Mouse (Mus musculus) heart, postnatal 14 days (tissue): Measurements from ENCODE around the gene Cep63. TPM values are rescaled to one million over a fixed set of nuclear protein-coding genes. Genes with fewer than 3 reads are reported as not detected.

Experiments used
- DNase-seq, 2 experiments: peaks; one replicate each; pipeline ENCODE4 v3.0.0; 2021 to 2022
- intact Hi-C: fragments of 180-260 bp; cut with DNase I; formaldehyde crosslinking; loops from one replicate; pipeline ENCODE4 v1.15.1; 2025
- total RNA-seq, 2 experiments: library from RNA; stranded (reverse); gene quantifications; 2 replicates each; pipeline ENCODE4 v1.2.3; 2021

Cep63 gene
- total RNA-seq, 2 experiments from 2014 or later: 32.2 to 33.5 TPM

DNA sequence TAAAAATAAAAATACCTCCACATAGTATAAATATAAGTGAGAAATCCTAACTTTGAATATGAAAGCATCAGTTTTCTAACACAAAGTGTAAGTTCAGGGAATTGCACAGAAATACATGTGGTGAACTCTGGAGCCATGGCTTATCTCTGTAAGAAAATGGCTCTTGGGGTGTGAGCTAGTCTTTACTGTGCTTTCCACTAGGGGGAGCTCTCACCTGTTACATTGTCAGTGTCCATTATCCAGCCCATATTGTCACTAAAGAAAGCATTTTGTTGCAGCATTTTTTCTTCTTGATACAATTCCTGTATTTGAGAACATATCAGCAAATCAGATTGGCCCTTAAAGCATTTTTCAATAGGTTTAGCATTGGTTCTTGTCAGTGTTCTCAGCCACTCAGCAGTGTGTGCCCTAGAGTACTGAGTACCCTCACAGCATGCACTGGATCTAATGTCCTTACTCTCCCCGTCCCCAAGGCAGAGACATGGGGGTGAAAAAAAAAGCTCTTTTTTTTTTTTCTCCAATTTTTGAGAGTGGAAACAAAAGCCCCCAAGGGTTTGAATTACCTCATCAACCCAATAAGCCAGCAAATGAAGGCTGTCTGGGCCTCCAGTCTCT lies 6.7 kb upstream of the Cep63 start:
- intact Hi-C loops: no loop called here
- peak; percentile 55 to 76 for DNase-seq

DNA sequence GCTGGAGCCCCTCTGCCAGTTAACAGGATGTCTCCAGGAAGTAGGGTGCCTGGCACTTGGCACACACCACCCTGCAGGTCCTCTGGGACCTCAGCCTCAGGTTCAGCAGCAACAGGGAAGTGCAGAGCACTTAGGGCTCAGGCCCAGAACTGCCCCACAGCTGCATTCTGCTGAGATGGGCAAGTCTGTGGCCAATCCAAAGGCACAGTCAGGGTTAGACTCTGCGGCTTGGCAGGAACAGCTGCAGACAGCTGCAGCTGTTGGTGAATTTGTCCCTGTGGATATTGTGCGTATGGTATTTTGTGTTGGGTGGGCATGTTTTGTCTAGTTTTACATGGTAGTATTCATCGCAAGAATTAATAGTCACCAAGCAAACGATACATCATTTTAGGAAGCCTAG lies 5.8 kb upstream of the Cep63 start:
- intact Hi-C loops: no loop called here
- no peak for DNase-seq

DNA sequence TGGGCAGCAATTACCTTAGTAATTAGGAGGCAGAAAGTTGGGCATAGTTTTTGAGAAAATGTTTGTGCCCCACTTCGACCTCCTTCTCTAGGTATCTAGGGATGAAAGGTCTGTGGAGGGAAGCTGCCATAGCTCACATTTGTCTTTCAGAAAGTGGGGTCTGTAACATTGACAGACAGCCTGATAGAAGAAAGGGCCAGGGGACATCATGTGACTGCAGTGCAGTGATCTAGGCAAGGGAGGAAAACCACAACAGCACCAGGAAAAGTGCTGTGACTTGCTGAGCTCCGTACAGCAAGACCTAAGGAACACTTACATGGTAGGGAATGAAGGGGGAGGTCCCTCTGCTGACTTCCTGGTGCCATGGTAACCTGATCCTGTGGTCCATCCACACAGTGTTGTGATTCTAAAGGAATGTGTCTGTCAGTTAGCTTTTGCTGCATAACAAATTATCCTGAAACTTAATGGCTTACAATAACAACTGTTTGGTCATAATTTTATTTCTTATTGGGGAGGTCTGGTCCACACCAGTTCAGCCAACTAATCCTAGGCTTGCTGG lies 5.3 kb upstream of the Cep63 start:
- DNase-seq: no peak
- intact Hi-C loops: no loop called here

DNA sequence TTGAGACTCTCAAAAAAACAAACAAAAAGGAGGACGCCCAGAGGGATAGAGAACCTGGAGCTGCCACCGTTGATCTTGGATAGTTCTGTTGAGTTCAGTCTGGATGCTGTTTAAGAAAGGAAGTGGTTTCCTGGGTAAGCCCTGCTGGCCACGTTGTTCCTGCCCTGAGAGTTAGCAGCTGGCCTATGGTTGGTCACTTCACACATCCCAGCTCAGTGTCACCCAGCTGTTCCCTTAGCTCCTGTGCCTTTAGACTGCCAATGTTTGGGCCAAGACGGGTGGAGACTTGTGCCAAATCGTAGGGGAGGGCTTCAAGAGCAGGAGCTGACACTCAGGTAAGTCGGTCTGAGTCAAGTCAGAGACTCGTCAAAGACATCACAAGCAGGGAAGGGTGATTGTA lies 2.7 kb upstream of the Cep63 start:
- intact Hi-C loops: loop anchor here (10.0 kb wide), 1 partner anchor 676 kb away; the partner anchor contains the start of genes 1300017J02Rik and Topbp1
- DNase-seq: no peak

DNA sequence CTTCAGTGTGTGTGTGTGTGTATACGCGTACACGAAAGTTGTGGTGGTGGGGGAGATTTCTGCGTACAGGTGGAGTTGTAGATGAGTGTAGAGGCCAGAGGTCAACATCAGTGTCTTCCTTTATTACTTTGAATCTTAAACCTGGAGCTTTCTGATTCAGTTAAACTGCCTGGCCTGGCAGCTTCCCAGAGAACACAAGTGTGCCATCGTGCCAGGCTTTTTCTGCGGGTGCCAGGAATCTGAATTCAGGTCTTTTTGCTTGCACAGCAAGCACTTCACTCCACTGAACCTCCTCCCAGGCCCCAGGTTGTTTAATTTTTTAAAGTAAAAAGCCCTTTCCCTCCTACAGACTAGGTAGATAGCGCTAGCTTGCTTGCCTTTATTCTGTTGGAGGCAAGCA lies 1.1 kb upstream of the Cep63 start:
- intact Hi-C loops: loop anchor here (10.0 kb wide), 1 partner anchor 677 kb away; the partner anchor contains the start of genes 1300017J02Rik and Topbp1
- DNase-seq: no peak

DNA sequence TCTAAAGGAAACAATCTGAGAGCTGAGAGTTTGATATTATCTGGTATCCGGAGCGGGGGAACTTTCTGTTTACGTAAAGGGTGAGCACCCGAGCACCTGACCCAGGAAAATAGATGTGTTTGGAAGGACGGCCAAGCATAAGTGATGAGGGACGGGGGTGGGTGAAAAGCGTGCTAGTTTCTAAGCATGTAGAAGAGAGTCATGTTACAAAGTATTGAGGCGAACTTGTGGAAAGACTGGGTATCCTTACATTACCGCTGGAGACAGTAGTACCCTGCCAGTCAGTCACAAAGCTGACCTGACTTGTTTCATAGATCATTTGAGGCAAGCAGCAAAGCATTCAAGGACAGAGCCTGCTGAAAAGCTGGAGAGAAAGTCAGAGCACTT lies 498 bp upstream of the Cep63 start:
- intact Hi-C loops: loop anchor here (10.0 kb wide), 1 partner anchor 678 kb away; the partner anchor contains the start of genes 1300017J02Rik and Topbp1
- DNase-seq: no peak

DNA sequence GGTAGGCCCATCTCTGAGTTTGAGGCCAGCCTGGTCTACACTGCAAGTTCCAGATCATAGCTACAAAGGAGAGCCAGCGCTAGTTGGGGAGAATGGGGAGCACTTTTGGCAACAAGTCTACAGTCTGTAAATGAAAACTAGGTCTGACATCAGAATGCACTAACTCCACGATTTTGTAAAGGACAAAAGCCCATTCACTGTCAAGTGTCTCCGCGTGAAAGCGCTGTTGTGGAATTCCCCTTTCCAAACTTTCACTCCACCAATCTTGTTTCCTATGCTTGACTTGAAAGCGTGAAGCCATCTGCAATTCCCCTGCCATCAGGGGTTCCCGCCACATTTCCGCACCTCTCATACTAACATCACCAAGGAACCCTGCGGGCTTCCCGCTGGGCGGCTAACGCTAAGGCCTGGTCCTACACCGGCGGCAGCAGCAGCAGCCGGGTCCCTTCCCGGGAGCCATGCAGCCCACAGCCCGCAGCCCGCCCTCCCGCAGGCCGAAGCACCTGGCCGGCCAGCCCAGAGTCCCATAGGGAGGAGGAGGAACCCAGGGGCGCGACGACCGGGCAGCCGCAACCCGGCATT lies 842 bp downstream of the Cep63 start:
- intact Hi-C loops: loop anchor here (10.0 kb wide), 1 partner anchor 679 kb away; the partner anchor contains the start of genes 1300017J02Rik and Topbp1
- no peak for DNase-seq

DNA sequence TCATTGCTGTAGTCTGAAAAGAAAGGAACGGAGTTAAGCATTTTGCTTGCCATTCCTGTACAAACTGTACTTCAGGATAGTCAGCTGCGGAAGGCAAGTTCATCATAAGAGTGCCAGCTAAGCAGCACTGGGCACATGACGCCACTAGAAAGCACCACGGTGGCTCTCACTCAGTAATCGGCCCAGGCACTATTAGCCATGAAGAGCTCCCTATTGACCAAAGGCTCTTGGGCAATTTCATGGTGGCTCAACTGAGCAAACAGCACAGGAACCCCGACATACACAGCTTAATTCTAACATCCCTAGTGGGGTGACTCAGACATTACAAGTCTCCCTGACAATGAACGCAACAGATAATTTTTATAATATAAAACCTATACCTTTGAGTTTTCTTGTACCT lies 2.8 kb downstream of the Cep63 start:
- intact Hi-C loops: loop anchor here (10.0 kb wide), 1 partner anchor 681 kb away; the partner anchor contains the start of genes 1300017J02Rik and Topbp1

DNA sequence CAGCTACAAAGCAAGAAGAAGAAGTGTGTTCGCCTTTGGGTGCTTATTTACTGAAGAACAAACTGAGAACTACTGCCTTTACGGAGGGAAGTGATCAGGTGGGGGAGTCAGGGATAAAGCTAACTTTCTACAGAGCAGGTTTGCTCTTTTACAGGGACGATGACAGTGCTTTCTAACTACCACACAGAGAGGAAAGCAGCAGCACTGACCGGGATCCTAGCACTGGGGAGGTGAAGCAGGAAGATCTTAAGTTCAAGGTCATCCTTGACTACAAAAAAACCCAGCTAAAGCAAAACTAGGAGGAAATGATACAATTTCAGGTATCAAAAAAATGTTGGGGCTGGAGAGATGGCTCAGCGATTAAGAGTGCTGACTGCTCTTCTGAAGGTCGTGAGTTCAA lies 3.5 kb downstream of the Cep63 start:
- DNase-seq: no peak
- intact Hi-C loops: loop anchor here (10.0 kb wide), 1 partner anchor 682 kb away; the partner anchor contains the start of genes 1300017J02Rik and Topbp1

More for the DNA sequence above, 2.8 kb downstream of the Cep63 start:
- DNase-seq: no peak

DNA sequence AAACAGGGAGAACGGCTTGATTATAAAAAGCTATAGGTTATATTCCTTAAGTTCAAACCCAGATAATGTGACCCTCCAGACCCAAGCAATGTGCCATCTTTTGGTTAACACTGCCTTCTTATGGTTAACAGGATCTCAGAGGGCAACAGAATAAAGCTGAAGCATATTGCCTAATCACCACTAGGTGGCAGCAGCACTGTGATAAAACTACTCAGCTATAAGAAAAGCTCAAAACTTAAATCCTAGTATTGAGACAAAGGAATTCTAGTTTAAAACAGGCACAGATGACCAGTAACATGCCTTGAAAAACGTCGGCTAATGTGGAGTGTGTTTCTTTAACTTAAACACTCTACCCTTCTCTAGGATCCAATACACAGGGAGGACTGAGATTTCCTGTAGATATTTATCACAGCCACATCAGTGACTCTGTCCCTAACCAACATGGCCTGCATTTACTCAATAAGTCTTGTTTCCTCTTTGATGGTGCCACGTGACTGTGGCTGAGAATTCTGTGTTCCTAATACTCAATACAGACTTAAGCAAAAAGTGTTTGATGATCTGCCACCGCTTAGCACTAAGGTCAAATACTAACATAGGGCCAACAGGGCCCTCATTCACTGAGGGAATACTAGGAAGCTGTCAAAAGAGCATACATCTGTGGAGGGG lies 4.0 kb downstream of the Cep63 start:
- intact Hi-C loops: loop anchor here (10.0 kb wide), 1 partner anchor 682 kb away; the partner anchor contains the start of genes 1300017J02Rik and Topbp1
- peak; percentile 39 to 64 for DNase-seq

DNA sequence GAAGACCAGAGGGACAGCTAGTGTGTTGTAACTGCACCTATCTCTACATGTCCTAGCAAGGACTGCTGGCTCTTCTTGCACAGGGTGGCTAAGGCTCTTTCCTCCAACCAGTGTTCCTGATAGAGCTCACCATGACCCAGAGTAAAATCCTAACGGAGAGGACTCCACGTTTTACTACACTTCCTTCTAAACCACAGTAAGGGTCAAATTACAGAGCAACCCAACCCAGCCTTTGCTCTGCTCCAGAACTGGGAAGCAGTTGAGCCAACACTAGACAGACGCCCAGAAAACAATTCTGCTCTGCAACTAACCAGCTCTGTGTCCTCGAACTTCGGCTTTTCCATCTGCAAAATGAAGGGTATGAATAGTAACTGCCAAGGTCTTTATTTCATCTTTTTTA lies 4.9 kb downstream of the Cep63 start:
- intact Hi-C loops: loop anchor here (10.0 kb wide), 1 partner anchor 683 kb away; the partner anchor contains the start of genes 1300017J02Rik and Topbp1
- DNase-seq: no peak

DNA sequence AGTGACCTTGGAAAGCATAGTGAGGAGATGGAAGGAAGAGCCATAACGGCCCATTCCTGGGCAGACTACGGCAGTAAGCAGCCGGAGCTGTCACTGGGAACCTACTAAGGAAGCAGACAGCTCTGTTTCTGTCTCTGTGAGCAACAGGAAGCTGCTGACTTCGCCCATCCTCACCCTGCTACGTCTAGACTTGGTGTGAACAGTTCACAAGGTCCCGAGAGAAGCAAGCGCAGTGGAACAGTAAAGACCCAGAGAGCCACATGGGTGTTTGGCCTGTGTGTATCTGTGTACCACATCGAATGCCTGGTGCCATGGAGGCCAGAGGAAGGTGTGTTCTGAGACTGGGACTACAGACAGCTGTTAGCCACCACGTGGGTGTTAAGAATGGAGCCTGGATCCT lies 10.1 kb downstream of the Cep63 start:
- intact Hi-C loops: no loop called here
- DNase-seq: no peak

DNA sequence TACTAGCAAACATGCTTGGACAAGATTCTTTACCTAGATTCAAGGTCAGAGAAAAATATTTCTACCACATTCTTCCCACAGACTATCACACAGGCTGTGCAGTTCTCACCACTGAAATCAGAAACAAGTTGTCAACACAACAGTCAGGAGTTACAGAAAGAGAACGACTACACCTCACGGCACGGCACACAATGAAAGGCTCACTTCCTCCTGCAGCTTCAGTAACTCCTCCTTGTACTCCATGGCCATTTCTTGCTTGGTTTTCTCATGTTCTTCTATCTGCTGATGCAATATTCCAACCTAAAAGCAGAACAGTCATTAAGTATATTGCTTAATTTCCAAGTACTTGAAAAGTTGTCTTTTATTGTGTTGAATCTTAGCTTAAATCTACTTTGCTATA lies 11.3 kb downstream of the Cep63 start:
- DNase-seq: no peak
- intact Hi-C loops: no loop called here

DNA sequence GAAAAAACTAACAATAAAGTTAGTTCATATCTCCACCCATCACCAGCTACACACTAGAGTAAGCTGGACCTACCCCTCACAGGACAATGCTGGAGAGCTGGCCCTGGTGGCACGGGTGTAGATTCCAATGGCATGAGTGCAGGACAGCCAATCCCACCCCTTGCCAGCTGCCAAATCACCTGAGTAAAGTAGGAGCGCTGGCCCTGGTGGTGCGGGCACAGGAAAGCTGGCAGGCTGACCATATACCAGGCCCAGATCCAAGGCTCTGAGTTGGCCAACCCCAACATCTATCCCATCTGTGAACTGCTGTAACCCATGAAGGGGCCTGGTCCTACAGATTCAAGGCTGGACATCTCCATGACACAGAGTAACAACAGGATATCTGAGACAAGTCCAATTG lies 17.1 kb downstream of the Cep63 start:
- intact Hi-C loops: no loop called here
- DNase-seq: peak in 1 of 2 experiments; percentile 27

DNA sequence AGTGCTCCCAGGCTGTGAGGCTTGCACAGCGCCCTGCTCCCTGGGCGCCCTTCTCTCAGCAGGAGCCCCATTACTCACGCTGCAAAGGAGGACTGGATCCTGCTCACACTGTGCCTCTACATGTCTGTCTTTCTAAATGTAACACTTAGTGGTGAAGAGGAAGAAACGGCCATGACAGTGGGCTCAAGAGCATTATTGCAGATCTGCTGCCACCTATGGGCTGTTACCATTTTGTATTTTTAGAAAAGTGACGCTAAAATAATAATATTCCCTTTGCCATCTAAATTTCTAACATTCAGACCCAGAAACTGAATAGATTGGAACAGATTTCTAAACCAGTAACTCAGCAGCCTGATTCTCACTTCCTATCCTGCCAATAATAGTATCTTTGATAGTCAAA lies 18.9 kb downstream of the Cep63 start:
- DNase-seq: no peak
- intact Hi-C loops: no loop called here

DNA sequence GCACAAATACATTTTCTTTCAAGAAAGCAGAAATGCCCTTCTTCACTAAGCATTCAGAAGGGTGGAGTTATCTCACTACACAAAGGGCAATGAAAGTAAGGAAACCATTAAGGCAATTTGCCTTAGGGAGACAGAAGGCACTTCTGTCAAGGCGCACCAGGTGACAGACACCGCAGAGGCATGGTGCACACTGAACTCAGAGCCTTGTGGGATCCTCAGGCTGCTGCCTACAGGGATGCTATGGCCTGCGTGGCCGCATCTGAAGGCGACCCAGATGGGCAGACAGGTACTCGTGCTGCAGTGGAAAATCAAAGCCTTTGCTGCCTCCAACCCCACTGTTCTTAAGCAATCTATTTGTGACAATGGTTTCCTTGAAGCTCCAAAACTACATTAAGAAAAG lies 21.2 kb downstream of the Cep63 start:
- DNase-seq: no peak
- intact Hi-C loops: no loop called here

DNA sequence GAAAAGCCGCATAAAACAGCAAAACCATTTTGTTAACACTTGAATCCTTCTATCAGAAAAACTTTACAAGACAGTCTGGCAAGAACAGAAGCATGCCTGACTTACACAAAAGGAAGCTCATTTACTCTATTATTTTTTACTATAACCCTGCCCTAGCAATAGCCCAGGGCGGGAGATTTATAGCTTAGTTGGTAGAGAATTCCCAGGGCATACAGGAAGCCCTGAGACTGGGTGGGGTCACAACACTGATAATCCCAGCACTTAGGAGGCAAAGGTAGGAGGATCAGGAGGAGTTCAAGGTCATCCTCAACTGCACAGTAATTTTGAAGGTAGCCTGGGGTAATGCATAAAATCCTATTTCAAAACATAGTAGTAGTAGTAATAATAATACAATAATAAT lies 24.7 kb downstream of the Cep63 start:
- intact Hi-C loops: no loop called here
- no peak for DNase-seq

DNA sequence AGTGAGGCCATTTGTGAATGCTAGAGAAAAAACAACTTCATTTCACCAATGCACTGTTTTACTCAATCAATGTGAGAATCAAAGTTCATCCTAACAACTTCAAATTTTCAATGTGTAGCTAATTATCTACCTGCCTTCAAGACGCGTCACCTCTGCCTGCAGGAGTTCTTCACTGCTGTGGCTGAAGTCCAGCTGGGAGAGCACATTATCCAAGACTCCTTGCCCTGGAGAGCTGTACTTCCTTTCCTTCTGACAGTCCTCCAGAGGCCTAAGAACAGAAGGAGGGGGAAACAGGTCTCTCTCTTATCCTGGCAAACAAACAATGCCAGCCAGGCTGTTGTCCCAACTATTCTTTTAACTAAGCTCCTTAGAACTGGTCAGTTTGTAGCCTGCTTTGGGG lies 25.1 kb downstream of the Cep63 start:
- intact Hi-C loops: no loop called here
- DNase-seq: no peak

DNA sequence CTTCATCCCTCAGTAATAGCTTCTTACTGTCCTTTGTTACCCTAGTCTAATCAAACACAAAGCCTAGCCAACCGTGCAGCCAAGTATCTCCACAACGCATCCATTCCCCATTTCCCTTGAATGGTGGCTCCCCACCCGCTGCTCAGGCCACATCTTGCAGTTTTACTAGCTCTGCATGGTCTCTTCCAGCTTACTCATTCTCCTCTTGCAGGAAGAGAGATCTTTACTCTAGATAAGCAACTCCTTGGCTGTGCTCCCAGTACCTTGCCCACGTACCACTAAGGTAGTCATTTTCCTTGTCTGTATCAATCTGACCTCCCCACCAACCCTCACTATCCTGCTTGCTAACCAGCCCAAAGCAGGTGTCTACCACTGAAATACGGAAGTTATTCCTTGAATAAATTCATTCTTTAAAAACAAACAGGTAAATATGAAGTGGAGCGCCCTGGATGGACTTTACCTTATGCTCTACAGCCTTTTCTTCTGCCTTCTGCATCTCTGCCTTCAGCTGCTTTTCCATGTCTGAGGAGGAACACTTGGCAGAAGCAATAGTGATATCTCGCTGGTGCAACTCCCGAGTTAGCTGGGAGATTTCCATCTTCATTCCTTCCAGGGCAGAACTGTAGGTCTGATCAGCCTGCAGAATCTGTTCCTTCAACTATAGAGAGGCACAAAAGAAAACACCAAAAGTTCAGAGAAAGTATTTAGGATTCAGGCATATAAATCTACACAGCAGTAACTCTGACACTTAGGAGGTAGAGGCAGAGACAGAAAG lies 30.5 kb downstream of the Cep63 start:
- intact Hi-C loops: no loop called here

DNA sequence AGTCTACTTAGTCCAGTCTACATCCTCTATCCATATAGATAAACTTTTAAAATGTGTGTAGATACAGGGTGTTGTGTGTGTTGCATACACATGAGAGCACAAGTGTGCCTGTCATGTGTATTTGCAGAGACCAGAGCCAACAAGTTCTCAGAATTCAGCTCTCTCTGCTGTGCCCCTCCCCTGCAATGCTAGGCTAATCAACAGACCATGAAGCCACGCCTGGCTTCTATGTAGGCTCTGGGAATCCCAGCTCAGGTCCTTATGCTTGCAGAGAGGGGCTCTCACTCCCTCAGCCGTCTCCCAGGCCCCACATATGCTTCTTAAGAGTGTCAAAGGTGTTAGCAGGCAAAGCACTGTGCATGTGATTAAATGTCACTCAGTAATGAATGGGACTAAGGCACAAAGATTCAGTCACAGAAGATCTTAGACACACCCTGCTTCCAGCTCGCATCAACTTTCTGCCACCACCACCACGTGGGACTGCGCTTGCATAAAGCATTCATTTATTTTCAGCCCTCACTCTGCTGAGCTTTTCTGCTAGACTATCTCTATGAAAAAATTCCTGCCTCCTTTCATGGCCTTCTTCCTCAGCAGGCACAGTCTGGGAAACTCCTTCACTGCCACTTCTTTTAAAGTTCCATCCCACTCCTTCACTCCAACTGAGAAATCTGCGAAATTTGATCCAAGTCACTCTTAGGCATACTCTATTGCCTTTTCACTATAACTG lies 31.5 kb downstream of the Cep63 start:
- DNase-seq: no peak
- intact Hi-C loops: no loop called here

More for the DNA sequence above, 30.5 kb downstream of the Cep63 start:
- no peak for DNase-seq
